Mouse (Mus musculus): ENCODE measurements at regions not wholly inside any gene's neighbourhood (a gene's known extent, or its start where the extent isn't known, plus 50 kb on each side); places are given as distances from the start of the nearest gene placed in this dataset.

- in situ Hi-C loops (cut with MboI), result no loop called here
Measured at GRCm38 (mm10) chr3:143411655-143412054, 529.9 kb upstream of the Pkn2 start.

GRCm38 (mm10) chr3:143398966-143399365, 517.2 kb upstream of the Pkn2 start:
- in situ Hi-C loops (cut with MboI), result no loop called here

GRCm38 (mm10) chr3:143384357-143384756, 502.6 kb upstream of the Pkn2 start:
- in situ Hi-C loops (cut with MboI), result no loop called here

GRCm38 (mm10) chr3:143379193-143379592, 497.4 kb upstream of the Pkn2 start:
- in situ Hi-C loops (cut with MboI), result no loop called here

- in situ Hi-C loops (cut with MboI), result no loop called here
Measured at GRCm38 (mm10) chr3:143377446-143377845, 495.6 kb upstream of the Pkn2 start.

GRCm38 (mm10) chr3:143375527-143376061, 493.8 kb upstream of the Pkn2 start:
- in situ Hi-C loops (cut with MboI), result no loop called here

GRCm38 (mm10) chr3:143373501-143373900, 491.7 kb upstream of the Pkn2 start:
- in situ Hi-C loops (cut with MboI), result no loop called here

- in situ Hi-C loops (cut with MboI), result no loop called here
Measured at GRCm38 (mm10) chr3:143369002-143369401, 487.2 kb upstream of the Pkn2 start.

- in situ Hi-C loops (cut with MboI), result no loop called here
Measured at GRCm38 (mm10) chr3:143340032-143340431, 458.2 kb upstream of the Pkn2 start.

GRCm38 (mm10) chr3:143333339-143333738, 451.5 kb upstream of the Pkn2 start:
- in situ Hi-C loops (cut with MboI), result no loop called here

- in situ Hi-C loops (cut with MboI), result no loop called here
Measured at GRCm38 (mm10) chr3:143328521-143328920, 446.7 kb upstream of the Pkn2 start.

- in situ Hi-C loops (cut with MboI), result no loop called here
Measured at GRCm38 (mm10) chr3:143327652-143328051, 445.8 kb upstream of the Pkn2 start.

GRCm38 (mm10) chr3:143316457-143316856, 434.7 kb upstream of the Pkn2 start:
- in situ Hi-C loops (cut with MboI), result no loop called here

- in situ Hi-C loops (cut with MboI), result no loop called here
Measured at GRCm38 (mm10) chr3:143291793-143292192, 410.0 kb upstream of the Pkn2 start.

- in situ Hi-C loops (cut with MboI), result no loop called here
Measured at GRCm38 (mm10) chr3:143264132-143264531, 382.3 kb upstream of the Pkn2 start.

- in situ Hi-C loops (cut with MboI), result no loop called here
Measured at GRCm38 (mm10) chr3:143252643-143253042, 370.8 kb upstream of the Pkn2 start.

- in situ Hi-C loops (cut with MboI), result no loop called here
Measured at GRCm38 (mm10) chr3:143252008-143252407, 370.2 kb upstream of the Pkn2 start.

GRCm38 (mm10) chr3:143242691-143243090, 360.9 kb upstream of the Pkn2 start:
- in situ Hi-C loops (cut with MboI), result no loop called here

GRCm38 (mm10) chr3:143240545-143241383, 359.0 kb upstream of the Pkn2 start:
- in situ Hi-C loops (cut with MboI), result no loop called here

GRCm38 (mm10) chr3:143238546-143238945, 356.7 kb upstream of the Pkn2 start:
- in situ Hi-C loops (cut with MboI), result no loop called here

GRCm38 (mm10) chr3:143223999-143224729, 342.4 kb upstream of the Pkn2 start:
- in situ Hi-C loops (cut with MboI), result no loop called here

GRCm38 (mm10) chr3:143193263-143193970, 311.6 kb upstream of the Pkn2 start:
- in situ Hi-C loops (cut with MboI), result no loop called here
